Mouse (Mus musculus) embryonic facial prominence, embryonic 15.5 days (tissue): ENCODE results near the gene Tomm20l. TPM values are rescaled to one million over a fixed set of nuclear protein-coding genes. Genes with fewer than 3 reads are reported as not detected.
"Not testable (repeated sequence)": the region's sequence is repeated elsewhere in the genome, so short reads cannot be mapped to it uniquely, and the experiment has no call there.

ENCODE experiments used
- ATAC-seq: fragments of 200-750 bp; cut with Nextera tagmentation; 2 replicates; pipeline ENCODE4 v1.8.0; 2017; ENCODE audit warnings: low read depth, moderate TSS enrichment; ENCODE audit not compliant: insufficient number of reproducible peaks, low FRiP score, low TSS enrichment
- H3K27ac ChIP-seq: fragments of 300-500 bp; sonication (generic); replicated peaks from 2 replicates; pipeline ENCODE4 v1.5.1; 2015; ENCODE audit warnings: mild to moderate bottlenecking, inconsistent platforms
- H3K27me3 ChIP-seq: fragments of 300-500 bp; sonication (generic); 2 replicates; pipeline ENCODE4 v1.6.1; 2015; ENCODE audit warnings: inconsistent platforms
- H3K36me3 ChIP-seq: fragments of 300-500 bp; sonication (generic); 2 replicates; pipeline ENCODE4 v1.6.1; 2015; ENCODE audit warnings: mild to moderate bottlenecking, inconsistent platforms
- H3K4me1 ChIP-seq: fragments of 300-500 bp; sonication (generic); 2 replicates; pipeline ENCODE4 v1.6.1; 2015; ENCODE audit warnings: inconsistent platforms
- H3K4me2 ChIP-seq: fragments of 300-500 bp; sonication (generic); replicated peaks from 2 replicates; pipeline ENCODE4 v1.6.1; 2015; ENCODE audit warnings: mild to moderate bottlenecking, inconsistent platforms
- H3K4me3 ChIP-seq: fragments of 300-500 bp; sonication (generic); replicated peaks from 2 replicates; pipeline ENCODE4 v1.5.1; 2015; ENCODE audit warnings: mild to moderate bottlenecking, inconsistent platforms
- H3K9ac ChIP-seq: fragments of 300-500 bp; sonication (generic); 2 replicates; pipeline ENCODE4 v1.6.1; 2015; ENCODE audit warnings: inconsistent platforms
- H3K9me3 ChIP-seq: fragments of 300-500 bp; sonication (generic); replicated peaks from 2 replicates; pipeline ENCODE4 v1.6.1; 2016; ENCODE audit warnings: inconsistent platforms
- WGBS: fragments of 180-500 bp; shearing (Covaris S2); methylation state at CpG from one replicate; pipeline ENCODE4 v1.1.7; 2015; 5-methylcytosine and 5-hydroxymethylcytosine counted together
- polyA plus RNA-seq: library from polyadenylated mRNA; unstranded; fragments of >200 nt; fragmentation: Nextera tagmentation; extraction: Ambion mirVana; gene quantifications from 2 replicates; pipeline ENCODE4 v1.2.1, GENCODE M21; 2015

Tomm20l gene
- polyA plus RNA-seq, result 0.93 and 1.6 TPM in 2 replicates

GRCm38 (mm10) chr12:71111331-71111730 is at the start of gene Tomm20l:
TSS of gene Tomm20l (plus strand) at chr12:71111428.
- H3K27me3 ChIP-seq, result no peaks in the 10 kb centered on the region
- peak within 1 kb of the TSS; percentile 17 for H3K4me3 ChIP-seq
- H3K9me3 ChIP-seq, result no peaks in the 10 kb centered on the region
- no peaks in the 10 kb centered on the region for H3K36me3 ChIP-seq
- H3K4me1 ChIP-seq, result peaks cover 13% of the 10 kb centered on the region; the same call in 1 of the 2 replicates
- 6% methylated on average over 33 of the region's 33 CpGs for WGBS
- peak within 1 kb of the TSS; percentile 41 for H3K4me2 ChIP-seq
- no peak for ATAC-seq
- no peak within 1 kb of the TSS for H3K9ac ChIP-seq
- no peak within 1 kb of the TSS for H3K27ac ChIP-seq

DNA sequence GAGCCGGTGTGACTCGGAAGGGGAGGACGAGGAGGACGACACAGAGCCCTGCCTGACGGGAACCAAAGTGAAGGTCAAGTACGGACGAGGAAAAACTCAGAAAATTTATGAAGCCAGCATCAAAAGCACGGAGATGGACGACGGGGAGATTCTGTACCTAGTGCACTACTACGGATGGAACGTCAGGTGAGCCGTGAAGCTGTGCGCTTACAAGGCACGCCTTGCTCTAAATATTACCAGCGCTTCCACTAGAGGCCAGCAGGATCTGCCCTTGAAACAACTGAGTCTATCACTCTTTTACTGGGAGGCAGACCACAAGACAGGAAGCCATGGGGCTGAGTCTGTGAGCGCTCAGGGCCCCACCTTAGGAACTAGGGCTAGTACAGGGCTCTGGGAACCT is 41.4 kb upstream of the Tomm20l start:
- H3K27ac ChIP-seq, result no peak overlapping the region
- peaks cover 77% of the 10 kb centered on the region for H3K36me3 ChIP-seq
- no peaks in the 10 kb centered on the region for H3K27me3 ChIP-seq
- no peaks in the 10 kb centered on the region for H3K9me3 ChIP-seq
- no peak overlapping the region for H3K4me2 ChIP-seq
- no peak for ATAC-seq
- 91% methylated on average over 17 of the region's 17 CpGs for WGBS
- H3K4me3 ChIP-seq, result no peak overlapping the region
- H3K4me1 ChIP-seq, result no peaks in the 10 kb centered on the region
- no peak overlapping the region for H3K9ac ChIP-seq

DNA sequence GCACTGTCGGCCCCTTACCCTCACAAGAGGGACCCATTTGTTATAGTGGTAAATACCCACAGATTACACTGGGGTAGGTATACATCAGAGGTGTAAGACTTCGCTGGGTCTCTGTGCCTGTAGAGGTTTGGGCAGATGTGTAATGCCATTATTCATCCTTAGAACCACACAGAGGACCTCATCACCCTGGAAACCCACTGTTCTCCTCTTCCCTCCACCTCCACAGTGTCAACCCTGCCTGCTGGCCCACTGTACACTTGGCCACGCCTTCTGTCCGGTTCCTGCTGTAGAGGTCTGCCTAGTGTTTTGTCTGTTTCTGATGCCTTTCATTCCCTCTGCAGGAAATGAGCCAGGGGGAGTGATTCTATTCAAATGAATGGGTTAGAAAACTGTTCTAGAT is 39.2 kb upstream of the Tomm20l start:
- no peak overlapping the region for H3K9ac ChIP-seq
- no peak overlapping the region for H3K4me3 ChIP-seq
- no peaks in the 10 kb centered on the region for H3K27me3 ChIP-seq
- no peak overlapping the region for H3K27ac ChIP-seq
- peaks cover 82% of the 10 kb centered on the region for H3K36me3 ChIP-seq
- no peaks in the 10 kb centered on the region for H3K4me1 ChIP-seq
- no peak overlapping the region for H3K4me2 ChIP-seq
- no peaks in the 10 kb centered on the region for H3K9me3 ChIP-seq
- 88% methylated on average over 4 of the region's 4 CpGs for WGBS
- no peak for ATAC-seq

- Histone ChIP-seq H3K4me3 (no peak overlapping the region), H3K9ac (no peak overlapping the region), H3K9me3 (no peaks in the 10 kb centered on the region), H3K36me3 (peaks cover 70% of the 10 kb centered on the region), H3K4me2 (no peak overlapping the region), H3K4me1 (no peaks in the 10 kb centered on the region), H3K27ac (no peak overlapping the region), H3K27me3 (no peaks in the 10 kb centered on the region)
- WGBS, result 55% methylated on average over 12 of the region's 12 CpGs
- no peak for ATAC-seq
These were observed 38.0 kb upstream of the Tomm20l start for GRCm38 (mm10) chr12:71073113-71073730.

DNA sequence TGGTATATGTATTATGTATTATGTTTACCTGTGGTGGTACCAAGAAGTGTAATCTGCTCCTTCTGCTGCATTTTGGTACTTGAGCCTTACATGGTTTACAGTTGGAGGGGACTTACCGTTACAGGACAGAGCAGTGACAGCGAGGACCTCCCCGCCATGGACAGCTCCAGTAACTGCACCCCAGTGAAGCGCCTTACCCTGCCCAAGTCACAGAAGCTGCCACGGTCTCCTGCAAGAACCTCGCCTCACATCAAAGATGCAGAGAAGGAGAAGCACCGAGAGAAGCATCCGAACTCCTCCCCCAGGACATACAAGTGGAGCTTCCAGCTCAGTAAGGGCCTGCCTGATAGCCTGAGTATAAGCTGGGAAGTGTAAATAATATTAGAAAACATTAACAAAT is 24.9 kb upstream of the Tomm20l start:
- no peak overlapping the region for H3K27ac ChIP-seq
- 86% methylated on average over 8 of the region's 8 CpGs for WGBS
- H3K36me3 ChIP-seq, result peaks cover 17% of the 10 kb centered on the region
- no peaks in the 10 kb centered on the region for H3K9me3 ChIP-seq
- ATAC-seq, result no peak
- H3K27me3 ChIP-seq, result no peaks in the 10 kb centered on the region
- no peaks in the 10 kb centered on the region for H3K4me1 ChIP-seq
- no peak overlapping the region for H3K4me2 ChIP-seq
- no peak overlapping the region for H3K9ac ChIP-seq
- no peak overlapping the region for H3K4me3 ChIP-seq

GRCm38 (mm10) chr12:71104275-71104674 is 7.0 kb upstream of the Tomm20l start:
- not testable (repeated sequence) for ATAC-seq, H3K36me3 ChIP-seq, H3K4me1 ChIP-seq, H3K9ac ChIP-seq, H3K27me3 ChIP-seq, H3K9me3 ChIP-seq, H3K4me3 ChIP-seq, H3K4me2 ChIP-seq, H3K27ac ChIP-seq
- 85% methylated on average over 4 of the region's 4 CpGs for WGBS

GRCm38 (mm10) chr12:71107216-71107771 is 3.9 kb upstream of the Tomm20l start:
- WGBS, result 84% methylated on average over 6 of the region's 6 CpGs
- H3K27me3 ChIP-seq, result no peaks in the 10 kb centered on the region
- no peaks in the 10 kb centered on the region for H3K36me3 ChIP-seq
- ATAC-seq, result no peak
- H3K9ac ChIP-seq, result no peak overlapping the region
- peaks cover 5% of the 10 kb centered on the region; the same call in 1 of the 2 replicates for H3K4me1 ChIP-seq
- no peak overlapping the region for H3K4me3 ChIP-seq
- no peak overlapping the region for H3K27ac ChIP-seq
- no peaks in the 10 kb centered on the region for H3K9me3 ChIP-seq
- no peak overlapping the region for H3K4me2 ChIP-seq

DNA sequence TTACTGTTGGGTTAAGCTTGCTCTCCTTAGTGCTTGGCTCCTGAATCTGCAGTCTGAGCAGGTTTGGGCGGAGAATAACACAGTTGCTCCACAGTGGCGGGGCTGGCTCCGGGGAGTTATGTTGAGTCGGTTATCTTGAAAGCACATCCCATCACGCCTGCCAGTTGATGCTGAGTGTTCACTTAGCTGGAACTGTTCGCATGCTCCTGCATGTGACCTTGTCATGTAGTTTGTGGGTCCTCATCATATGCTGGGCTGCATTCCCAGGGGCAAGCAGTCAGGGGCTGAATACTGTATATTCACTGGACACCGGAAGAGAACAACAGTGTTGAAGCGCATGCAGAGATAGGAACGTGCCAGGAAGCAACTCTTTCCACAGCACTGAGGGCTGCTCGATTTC is 1.8 kb downstream of the Tomm20l start:
- ATAC-seq, result no peak
- no peaks in the 10 kb centered on the region for H3K36me3 ChIP-seq
- peaks cover 13% of the 10 kb centered on the region; the same call in 1 of the 2 replicates for H3K4me1 ChIP-seq
- H3K4me3 ChIP-seq, result no peak overlapping the region
- H3K9ac ChIP-seq, result no peak overlapping the region
- H3K9me3 ChIP-seq, result no peaks in the 10 kb centered on the region
- H3K4me2 ChIP-seq, result no peak overlapping the region
- no peak overlapping the region for H3K27ac ChIP-seq
- no peaks in the 10 kb centered on the region for H3K27me3 ChIP-seq
- WGBS, result 77% methylated on average over 10 of the region's 10 CpGs

- H3K9ac ChIP-seq, result no peak overlapping the region
- no peaks in the 10 kb centered on the region for H3K9me3 ChIP-seq
- no peaks in the 10 kb centered on the region for H3K27me3 ChIP-seq
- H3K4me2 ChIP-seq, result no peak overlapping the region
- no peaks in the 10 kb centered on the region for H3K36me3 ChIP-seq
- H3K27ac ChIP-seq, result no peak overlapping the region
- ATAC-seq, result no peak; the same call in 1 of the 2 replicates
- H3K4me1 ChIP-seq, result peaks cover 13% of the 10 kb centered on the region; the same call in 1 of the 2 replicates
- 30% methylated on average over 12 of the region's 12 CpGs for WGBS
- H3K4me3 ChIP-seq, result no peak overlapping the region
These were observed 2.6 kb downstream of the Tomm20l start for GRCm38 (mm10) chr12:71113675-71114288.

DNA sequence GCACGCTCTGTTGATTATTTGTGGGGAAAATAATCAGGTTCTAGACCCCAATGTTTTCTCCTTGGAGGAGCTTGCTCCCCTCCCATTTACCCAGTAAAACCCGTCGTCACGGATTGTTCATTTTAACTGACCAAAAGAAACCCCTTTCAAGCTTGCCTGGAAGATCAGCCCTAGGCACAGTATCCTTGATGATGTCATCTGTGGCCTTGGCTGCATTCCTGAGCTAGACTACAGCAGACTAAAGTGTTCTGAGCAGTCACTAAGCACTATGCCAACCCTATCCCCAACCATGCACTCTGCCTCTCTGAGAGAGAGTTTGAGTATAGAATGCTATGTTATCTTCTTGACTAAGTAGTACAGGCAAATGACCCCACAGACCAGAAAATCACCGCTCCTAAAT is 5.2 kb downstream of the Tomm20l start:
- no peak overlapping the region for H3K4me3 ChIP-seq
- WGBS, result 71% methylated on average over 5 of the region's 5 CpGs
- no peak overlapping the region for H3K9ac ChIP-seq
- H3K4me1 ChIP-seq, result peaks cover 9% of the 10 kb centered on the region; the same call in 1 of the 2 replicates
- no peak overlapping the region for H3K4me2 ChIP-seq
- H3K36me3 ChIP-seq, result no peaks in the 10 kb centered on the region
- no peak overlapping the region for H3K27ac ChIP-seq
- no peak for ATAC-seq
- no peaks in the 10 kb centered on the region for H3K27me3 ChIP-seq
- no peaks in the 10 kb centered on the region for H3K9me3 ChIP-seq

GRCm38 (mm10) chr12:71122731-71123130 is 11.5 kb downstream of the Tomm20l start:
- 91% methylated on average over 10 of the region's 10 CpGs for WGBS
- ATAC-seq, result no peak
- Histone ChIP-seq H3K4me2 (no peak overlapping the region), H3K9ac (no peak overlapping the region), H3K27me3 (no peaks in the 10 kb centered on the region), H3K4me1 (no peaks in the 10 kb centered on the region), H3K9me3 (no peaks in the 10 kb centered on the region), H3K36me3 (peaks cover 32% of the 10 kb centered on the region), H3K4me3 (no peak overlapping the region), H3K27ac (no peak overlapping the region)
